Mouse (Mus musculus) liver, adult 2 months (tissue): ENCODE measurements around the gene Zbtb7a. TPM values are rescaled to one million over a fixed set of nuclear protein-coding genes. Genes with fewer than 3 reads are reported as not detected.

Experiments used
- DNase-seq: peaks from one replicate; pipeline ENCODE4 v3.0.0-alpha.2; 2011; ENCODE audit warnings: low read depth, low spot score; ENCODE audit errors: extremely low read depth
- H3K27ac ChIP-seq: fragments of 200-500 bp; replicated peaks from 2 replicates; pipeline ENCODE4 v1.5.1; 2012; ENCODE audit warnings: low read depth, mild to moderate bottlenecking, control low read depth, inconsistent platforms, low read length; ENCODE audit not compliant: insufficient read depth
- H3K27me3 ChIP-seq: fragments of 200-500 bp; 2 replicates; pipeline ENCODE4 v1.6.1; 2012; ENCODE audit warnings: mild to moderate bottlenecking, moderate library complexity, low read length, inconsistent platforms; ENCODE audit not compliant: control insufficient read depth, insufficient read depth
- H3K36me3 ChIP-seq: fragments of 200-500 bp; 2 replicates; pipeline ENCODE4 v1.6.1; 2012; ENCODE audit warnings: low read length, inconsistent platforms; ENCODE audit not compliant: control insufficient read depth, insufficient read depth
- H3K4me1 ChIP-seq: fragments of 200-500 bp; 2 replicates; pipeline ENCODE4 v1.6.1; 2011; ENCODE audit warnings: low read length; ENCODE audit not compliant: control insufficient read depth, insufficient read depth
- H3K4me3 ChIP-seq: fragments of 200-500 bp; 2 replicates; pipeline ENCODE4 v1.5.1; 2011; ENCODE audit warnings: low read depth, mild to moderate bottlenecking, control low read depth, low read length, moderate library complexity; ENCODE audit not compliant: insufficient read depth
- H3K79me2 ChIP-seq: fragments of 200-500 bp; 2 replicates; pipeline ENCODE4 v1.6.1; 2012; ENCODE audit warnings: inconsistent platforms, mild to moderate bottlenecking, low read length, moderate library complexity; ENCODE audit not compliant: control insufficient read depth, insufficient read depth
- H3K9ac ChIP-seq: fragments of 200-500 bp; 2 replicates; pipeline ENCODE4 v1.6.1; 2012; ENCODE audit warnings: low read depth, mild to moderate bottlenecking, control low read depth, inconsistent platforms, low read length
- CTCF ChIP-seq: fragments of 200-500 bp; IDR thresholded peaks from 2 replicates; pipeline ENCODE4 v1.5.1; 2011; ENCODE audit warnings: low read depth, low read length, control low read depth
- POLR2A ChIP-seq: fragments of 200-500 bp; IDR thresholded peaks from 2 replicates; pipeline ENCODE4 v1.6.1; 2011; ENCODE audit warnings: low read length, control low read depth; ENCODE audit not compliant: insufficient read depth; ENCODE audit errors: extremely low read depth
- WGBS: fragments of 180-500 bp; shearing (Covaris S2); methylation state at CpG from one replicate; pipeline ENCODE4 v1.1.7; 2018; 5-methylcytosine and 5-hydroxymethylcytosine counted together
- polyA plus RNA-seq: library from polyadenylated mRNA; depleted of rRNA; stranded (reverse); fragments of >200 nt; gene quantifications from 2 replicates; pipeline ENCODE4 v1.2.3, GENCODE M21; 2012
- total RNA-seq: library from RNA; depleted of rRNA; stranded (reverse); fragments of >200 nt; gene quantifications from 2 replicates; pipeline ENCODE4 v1.2.3, GENCODE M21; 2014

Gene Zbtb7a
- total and polyA plus RNA-seq, 2 experiments: 10.0 to 28.6 TPM

DNA sequence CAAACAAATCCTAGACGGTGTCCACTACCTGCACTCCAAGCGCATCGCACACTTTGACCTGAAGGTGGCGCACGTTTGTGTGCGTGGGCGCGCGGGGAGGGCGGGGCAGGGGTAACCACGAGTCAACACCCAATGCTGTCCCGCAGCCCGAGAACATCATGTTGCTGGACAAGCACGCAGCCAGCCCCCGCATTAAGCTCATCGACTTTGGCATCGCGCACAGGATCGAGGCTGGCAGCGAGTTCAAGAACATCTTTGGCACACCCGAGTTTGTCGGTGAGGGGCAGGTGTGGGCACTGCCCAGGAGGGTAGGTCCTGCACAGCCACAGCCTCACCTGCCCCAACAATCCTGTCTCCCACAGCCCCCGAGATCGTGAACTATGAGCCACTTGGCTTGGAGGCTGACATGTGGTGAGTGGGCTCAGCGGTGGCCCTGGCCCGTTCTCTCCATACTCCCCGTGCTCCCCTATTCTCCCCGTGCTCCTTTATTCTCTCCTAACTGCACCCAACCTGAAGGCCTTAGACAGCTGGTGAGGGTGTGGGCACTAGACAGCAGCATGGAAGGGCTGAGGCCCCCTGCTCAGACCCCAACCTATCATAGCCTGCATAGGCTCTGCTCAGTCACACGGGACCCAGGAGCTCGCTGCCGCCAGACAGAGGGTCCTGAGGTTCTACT, 55.4 kb downstream of the Zbtb7a start:
- Histone ChIP-seq H3K4me3 (no peak overlapping the region), H3K9ac (no peak overlapping the region), H3K36me3 (no peaks in the 10 kb centered on the region), H3K27ac (no peak overlapping the region), H3K27me3 (no peaks in the 10 kb centered on the region), H3K79me2 (no peaks in the 10 kb centered on the region; the same call in 1 of the 2 replicates), H3K4me1 (peaks cover 6% of the 10 kb centered on the region)
- WGBS: 78% methylated on average over 31 of the region's 31 CpGs
- no peak for DNase-seq
- no peak for TF ChIP-seq POLR2A
- peak; percentile 50 for TF ChIP-seq CTCF

GRCm38 (mm10) chr10:81190912-81191321, 55.9 kb downstream of the Zbtb7a start:
- DNase-seq: no peak
- H3K36me3 ChIP-seq: no peaks in the 10 kb centered on the region
- no peaks in the 10 kb centered on the region for H3K27me3 ChIP-seq
- no peak overlapping the region for H3K9ac ChIP-seq
- 67% methylated on average over 6 of the region's 6 CpGs for WGBS
- H3K27ac ChIP-seq: no peak overlapping the region
- no peak overlapping the region for H3K4me3 ChIP-seq
- no peak for TF ChIP-seq POLR2A
- TF ChIP-seq CTCF: peak; percentile 63
- no peaks in the 10 kb centered on the region; the same call in 1 of the 2 replicates for H3K79me2 ChIP-seq
- H3K4me1 ChIP-seq: peaks cover 6% of the 10 kb centered on the region

DNA sequence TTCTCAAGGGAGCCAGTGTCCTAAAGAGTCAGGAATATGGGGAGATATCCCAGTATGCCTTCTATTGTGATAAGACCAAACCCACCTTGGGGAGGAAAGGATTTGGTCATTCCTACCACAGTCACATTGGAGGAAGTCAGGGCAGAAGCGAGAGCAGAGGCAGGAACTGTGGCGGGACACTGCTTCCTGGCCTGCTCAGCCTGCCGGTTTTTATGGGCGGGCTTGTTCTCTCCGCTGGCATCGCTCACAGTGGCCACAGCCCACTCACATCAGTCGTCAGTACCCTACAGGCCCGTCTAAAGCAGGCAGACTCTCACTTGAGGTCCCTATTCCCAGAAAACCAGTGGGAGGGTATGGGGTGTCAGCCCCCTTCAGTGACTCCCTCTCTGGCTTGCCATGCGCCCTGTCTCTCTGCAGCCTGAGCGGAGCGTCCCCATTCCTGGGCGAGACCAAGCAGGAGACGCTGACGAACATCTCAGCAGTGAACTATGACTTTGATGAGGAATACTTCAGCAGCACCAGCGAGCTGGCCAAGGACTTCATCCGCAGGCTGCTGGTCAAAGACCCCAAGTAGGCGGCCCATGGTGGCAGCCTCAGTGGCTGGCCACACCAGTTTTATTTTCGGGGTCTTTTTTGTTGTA, 56.4 kb downstream of the Zbtb7a start:
- 76% methylated on average over 18 of the region's 18 CpGs for WGBS
- TF ChIP-seq CTCF (no peak), POLR2A (no peak)
- peaks cover 6% of the 10 kb centered on the region for H3K4me1 ChIP-seq
- H3K36me3 ChIP-seq: no peaks in the 10 kb centered on the region
- no peak for DNase-seq
- peak overlapping the region; percentile 9; the same call in 1 of the 2 replicates for H3K9ac ChIP-seq
- H3K4me3 ChIP-seq: no peak overlapping the region
- H3K79me2 ChIP-seq: no peaks in the 10 kb centered on the region; the same call in 1 of the 2 replicates
- no peak overlapping the region for H3K27ac ChIP-seq
- H3K27me3 ChIP-seq: no peaks in the 10 kb centered on the region

- Histone ChIP-seq H3K27me3 (no peaks in the 10 kb centered on the region), H3K36me3 (no peaks in the 10 kb centered on the region), H3K9ac (peak overlapping the region; percentile 98), H3K4me3 (peak overlapping the region; percentile 90), H3K4me1 (peaks cover 6% of the 10 kb centered on the region), H3K27ac (peak overlapping the region; percentile 88), H3K79me2 (no peaks in the 10 kb centered on the region)
- peak; percentile 52 for DNase-seq
- TF ChIP-seq CTCF (0 out of 2 replicates have a peak, but pooled peaks have one; percentile 1), POLR2A (no peak)
- under 1% methylated on average over 80 of the region's 93 CpGs for WGBS
Observed at GRCm38 (mm10) chr10:81192270-81192967, 57.4 kb downstream of the Zbtb7a start.

DNA sequence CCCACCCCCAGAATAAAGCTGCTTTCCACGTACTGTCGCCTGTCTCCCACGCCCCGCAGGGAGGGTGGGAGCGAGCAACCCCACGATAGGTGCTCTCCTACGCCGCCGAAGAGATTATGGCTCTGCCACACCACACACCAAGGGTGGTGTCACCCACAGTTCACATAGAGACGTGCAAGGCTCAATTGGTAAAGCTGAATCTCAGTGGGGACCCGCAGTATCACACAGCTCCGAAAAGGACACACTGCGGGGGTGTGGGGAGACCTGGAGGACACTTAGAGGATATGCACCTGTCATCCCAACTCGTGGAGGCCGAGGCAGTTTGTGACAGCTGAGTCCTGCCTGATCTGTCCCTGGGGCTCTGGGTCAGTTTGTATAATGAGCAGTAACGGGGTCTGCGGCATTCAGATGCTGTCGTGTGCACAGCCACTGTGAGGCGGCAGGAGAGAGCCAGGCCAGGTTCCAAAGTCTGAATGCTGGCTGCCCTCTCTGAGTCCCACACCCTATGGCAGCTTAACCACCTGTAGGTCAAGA, 58.0 kb downstream of the Zbtb7a start:
- no peak for TF ChIP-seq POLR2A
- TF ChIP-seq CTCF: 0 out of 2 replicates have a peak, but pooled peaks have one; percentile 2
- Histone ChIP-seq H3K27me3 (no peaks in the 10 kb centered on the region), H3K4me3 (peak overlapping the region; percentile 90), H3K9ac (peak overlapping the region; percentile 98), H3K4me1 (peaks cover 6% of the 10 kb centered on the region), H3K27ac (peak overlapping the region; percentile 32), H3K79me2 (no peaks in the 10 kb centered on the region), H3K36me3 (no peaks in the 10 kb centered on the region)
- WGBS: 2% methylated on average over 19 of the region's 19 CpGs
- peak; percentile 50 for DNase-seq
